Comparison of ENCODE assay signal across 8 mouse cellular contexts in genomic region chr9:121778066-121778624, GRCm38 (mm10). TPM values are rescaled to one million over a fixed set of nuclear protein-coding genes. Genes with fewer than 3 reads are reported as not detected.
A peak's percentile ranks its signal among the peaks of the same experiment; 100 is the strongest.
DNase-seq lines count a peak whose midpoint lies in the region; ATAC-seq and TF ChIP-seq lines count a peak whose summit lies in the region.

No protein-coding gene starts in this region.

- 17% methylated on average over 52 of the region's 54 CpGs for WGBS in forebrain, embryonic 14.5 days
- WGBS in intestine, embryonic 14.5 days = 13% methylated on average over 54 of the region's 54 CpGs
- 13% methylated on average over 54 of the region's 54 CpGs for WGBS in limb, embryonic 14.5 days

- no peak overlapping the region for H3K27ac ChIP-seq in forebrain, embryonic 14.5 days (ENCODE audit: low read depth, low read length)
- no peak overlapping the region for H3K27ac ChIP-seq in intestine, embryonic 14.5 days (ENCODE audit: low read depth)
- no peak overlapping the region for H3K27ac ChIP-seq in limb, embryonic 14.5 days (replicated peaks; ENCODE audit: low read depth, low read length)

- H3K4me3 ChIP-seq in forebrain, embryonic 14.5 days (ENCODE audit: low read depth, low read length) = peak overlapping the region; percentile 33
- peak overlapping the region; percentile 23 for H3K4me3 ChIP-seq in intestine, embryonic 14.5 days (ENCODE audit: low read depth, low read length)
- peak overlapping the region; percentile 31 for H3K4me3 ChIP-seq in limb, embryonic 14.5 days (replicated peaks; ENCODE audit: low read length)

- peaks cover 30% of the 10 kb centered on the region for H3K27me3 ChIP-seq in forebrain, embryonic 14.5 days (replicated peaks; ENCODE audit: control insufficient read depth, insufficient read depth, low read length)
- peaks cover 37% of the 10 kb centered on the region for H3K27me3 ChIP-seq in intestine, embryonic 14.5 days (replicated peaks; ENCODE audit: control insufficient read depth, insufficient read depth, low read length)
- peaks cover 29% of the 10 kb centered on the region for H3K27me3 ChIP-seq in limb, embryonic 14.5 days (ENCODE audit: control insufficient read depth, insufficient read depth, low read length)

- peak; percentile 59 for ATAC-seq in forebrain, embryonic 14.5 days
- ATAC-seq in intestine, embryonic 14.5 days (replicated peaks; ENCODE audit: low FRiP score, low TSS enrichment, low read depth) = peak; percentile 30; the same call in 1 of the 2 replicates
- 0 out of 2 replicates have a peak, but pooled peaks have one; percentile 3 for ATAC-seq in limb, embryonic 14.5 days (ENCODE audit: low FRiP score, low read depth)

- no peak for TF ChIP-seq POLR2A in limb, embryonic 14.5 days (IDR thresholded peaks at IDR 0.05; ENCODE audit: borderline replicate concordance, extremely low read depth, insufficient read depth, insufficient read length)

- H3K4me1 ChIP-seq in forebrain, embryonic 14.5 days (ENCODE audit: control insufficient read depth, insufficient read depth, low read length) = no peaks in the 10 kb centered on the region
- peaks cover 9% of the 10 kb centered on the region; the same call in 1 of the 2 replicates for H3K4me1 ChIP-seq in intestine, embryonic 14.5 days (replicated peaks; ENCODE audit: control insufficient read depth, insufficient read depth, low read length)
- H3K4me1 ChIP-seq in limb, embryonic 14.5 days (ENCODE audit: control insufficient read depth, insufficient read depth, low read length) = peaks cover 10% of the 10 kb centered on the region; the same call in 1 of the 2 replicates

- no peaks in the 10 kb centered on the region for H3K9me3 ChIP-seq in forebrain, embryonic 14.5 days (replicated peaks; ENCODE audit: control insufficient read depth, low read length)
- no peaks in the 10 kb centered on the region for H3K9me3 ChIP-seq in intestine, embryonic 14.5 days (ENCODE audit: control insufficient read depth, low read length)
- no peaks in the 10 kb centered on the region for H3K9me3 ChIP-seq in limb, embryonic 14.5 days (ENCODE audit: control insufficient read depth, low read length)

- H3K36me3 ChIP-seq in forebrain, embryonic 14.5 days (ENCODE audit: control insufficient read depth, insufficient read depth, low read length) = no peaks in the 10 kb centered on the region
- no peaks in the 10 kb centered on the region for H3K36me3 ChIP-seq in intestine, embryonic 14.5 days (ENCODE audit: control insufficient read depth, insufficient read depth, low read length)
- no peaks in the 10 kb centered on the region for H3K36me3 ChIP-seq in limb, embryonic 14.5 days (ENCODE audit: control insufficient read depth, insufficient read depth, low read length)

- peak; percentile 65 for DNase-seq in lung, postnatal 10 days
- DNase-seq in lung, postnatal 25 days (ENCODE audit: low spot score) = no peak
- peak; percentile 58 for DNase-seq in forebrain, embryonic 14.5 days (ENCODE audit: low spot score)
- DNase-seq in intestine, embryonic 14.5 days (ENCODE audit: low spot score) = peak; percentile 74
- no peak for DNase-seq in limb, embryonic 14.5 days (ENCODE audit: low spot score)
- peak; percentile 88 for DNase-seq in right cerebral cortex, adult 18-20 months
- no peak for DNase-seq in urinary bladder, postnatal 25 days (ENCODE audit: low spot score)
- no peak for DNase-seq in thymus, postnatal 25 days

- H3K9ac ChIP-seq in forebrain, embryonic 14.5 days (ENCODE audit: low read length) = peak overlapping the region; percentile 41; the same call in 1 of the 2 replicates
- H3K9ac ChIP-seq in intestine, embryonic 14.5 days (ENCODE audit: low read length) = 0 out of 2 replicates have a peak overlapping the region, but pooled peaks have one; percentile 13
- no peak overlapping the region for H3K9ac ChIP-seq in limb, embryonic 14.5 days (ENCODE audit: low read depth, low read length, severe bottlenecking)

- peak overlapping the region; percentile 62 for H3K4me2 ChIP-seq in forebrain, embryonic 14.5 days (ENCODE audit: low read length)
- H3K4me2 ChIP-seq in intestine, embryonic 14.5 days (ENCODE audit: low read length) = peak overlapping the region; percentile 65
- peak overlapping the region; percentile 57 for H3K4me2 ChIP-seq in limb, embryonic 14.5 days (replicated peaks; ENCODE audit: low read depth, low read length, severe bottlenecking)

RNA-seq across cellular contexts. Expression of gene Klhl40, which starts 0.7 kb away (rescaled TPM):
- polyA plus RNA-seq in forebrain, embryonic 14.5 days (2014; fragmentation: Nextera tagmentation; extraction: Ambion mirVana) = 0.49 and 0.60 TPM in 2 replicates
- polyA plus RNA-seq in intestine, embryonic 14.5 days (2014; fragmentation: Nextera tagmentation; extraction: Ambion mirVana) = 0.22 and 0.26 TPM in 2 replicates
- polyA plus RNA-seq in limb, embryonic 14.5 days (2012; rRNA removed) = 12.4 and 14.1 TPM in 2 replicates
- polyA plus RNA-seq in limb, embryonic 14.5 days (2014; fragmentation: Nextera tagmentation; extraction: Ambion mirVana) = 16.0 and 20.8 TPM in 2 replicates

RNA-seq across cellular contexts. Expression of gene Hhatl, which starts 14.2 kb away (rescaled TPM):
- polyA plus RNA-seq in forebrain, embryonic 14.5 days (2014; fragmentation: Nextera tagmentation; extraction: Ambion mirVana) = not detected in 2 replicates
- 2.0 and 2.4 TPM in 2 replicates for polyA plus RNA-seq in intestine, embryonic 14.5 days (2014; fragmentation: Nextera tagmentation; extraction: Ambion mirVana)
- 1.9 and 2.0 TPM in 2 replicates for polyA plus RNA-seq in limb, embryonic 14.5 days (2012; rRNA removed)
- 1.1 and 1.7 TPM in 2 replicates for polyA plus RNA-seq in limb, embryonic 14.5 days (2014; fragmentation: Nextera tagmentation; extraction: Ambion mirVana)

RNA-seq across cellular contexts. Expression of gene Zfp651, which starts 19.0 kb away (rescaled TPM):
- 7.4 and 9.5 TPM in 2 replicates for polyA plus RNA-seq in forebrain, embryonic 14.5 days (2014; fragmentation: Nextera tagmentation; extraction: Ambion mirVana)
- polyA plus RNA-seq in intestine, embryonic 14.5 days (2014; fragmentation: Nextera tagmentation; extraction: Ambion mirVana) = 13.1 and 14.1 TPM in 2 replicates
- polyA plus RNA-seq in limb, embryonic 14.5 days (2012; rRNA removed) = 64.0 and 71.0 TPM in 2 replicates
- polyA plus RNA-seq in limb, embryonic 14.5 days (2014; fragmentation: Nextera tagmentation; extraction: Ambion mirVana) = 20.0 and 30.3 TPM in 2 replicates

RNA-seq across cellular contexts. Expression of gene Nktr, which starts 59.2 kb away (rescaled TPM):
- polyA plus RNA-seq in forebrain, embryonic 14.5 days (2014; fragmentation: Nextera tagmentation; extraction: Ambion mirVana) = 41.5 and 53.0 TPM in 2 replicates
- 69.7 and 71.7 TPM in 2 replicates for polyA plus RNA-seq in intestine, embryonic 14.5 days (2014; fragmentation: Nextera tagmentation; extraction: Ambion mirVana)
- polyA plus RNA-seq in limb, embryonic 14.5 days (2012; rRNA removed) = 188 and 216 TPM in 2 replicates
- 73.5 and 81.4 TPM in 2 replicates for polyA plus RNA-seq in limb, embryonic 14.5 days (2014; fragmentation: Nextera tagmentation; extraction: Ambion mirVana)

Comparison
In these comparisons a context has a peak if more than half of its experiments do, and no peak if none do; other contexts are left out.
1. DNase-seq: peak in lung, postnatal 10 days (single experiment), forebrain, embryonic 14.5 days (single experiment), intestine, embryonic 14.5 days (single experiment) and right cerebral cortex, adult 18-20 months (single experiment); none in lung, postnatal 25 days (single experiment), limb, embryonic 14.5 days (single experiment), urinary bladder, postnatal 25 days (single experiment) and thymus, postnatal 25 days (single experiment).
2. ATAC-seq: peak in every context shown above with its lines; median percentile 59 in forebrain, embryonic 14.5 days; 30 in intestine, embryonic 14.5 days; 3 in limb, embryonic 14.5 days.
3. Peak in every context shown above with its lines, with median percentiles within 50 percentile points of each other: H3K4me2 ChIP-seq and H3K4me3 ChIP-seq.